ENCODE assay signal across 8 mouse cellular contexts in the genomic region with DNA sequence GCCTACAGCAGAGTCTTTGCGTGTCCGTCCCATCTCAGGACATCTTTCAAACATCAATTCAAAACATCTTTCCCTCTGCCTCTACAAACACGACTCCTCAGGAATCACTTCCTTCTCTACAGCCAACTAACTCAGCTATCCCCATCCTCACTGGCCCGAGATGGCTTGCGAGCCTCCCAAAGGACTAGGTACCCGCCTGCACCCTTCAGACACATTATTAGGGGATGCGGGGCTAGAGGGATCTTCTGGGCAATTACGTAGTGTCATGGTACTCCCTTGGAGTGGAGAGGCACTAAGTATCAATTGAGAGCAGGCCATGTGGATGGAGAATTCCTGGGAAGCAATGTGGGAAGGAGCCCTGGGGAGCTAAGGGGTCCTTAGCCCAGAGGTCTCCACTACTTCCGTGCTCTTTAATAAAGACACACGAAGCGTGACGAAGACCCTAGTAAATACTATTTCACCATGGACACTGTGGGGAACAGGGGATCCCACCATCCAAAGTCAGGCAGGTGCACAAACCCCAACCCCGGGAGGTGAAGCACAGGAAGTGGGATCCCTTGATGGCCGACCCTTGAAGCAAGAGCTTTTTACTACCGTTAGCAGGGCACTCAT. TPM values are rescaled to one million over a fixed set of nuclear protein-coding genes. Genes with fewer than 3 reads are reported as not detected.
A peak's percentile ranks its signal among the peaks of the same experiment; 100 is the strongest.
DNase-seq lines count a peak whose midpoint lies in the region; ATAC-seq and TF ChIP-seq lines count a peak whose summit lies in the region.

No protein-coding gene starts in this region.

- ATAC-seq in heart, embryonic 14.5 days (ENCODE audit: insufficient number of reproducible peaks, insufficient read depth, low FRiP score, low read depth): no peak
- ATAC-seq in forebrain, embryonic 16.5 days: no peak

- H3K4me3 ChIP-seq in heart, embryonic 14.5 days (ENCODE audit: control insufficient read depth in 1 of 2, insufficient read depth in 1 of 2, low read depth in 1 of 2, low read length in 2 of 2): peak overlapping the region; percentile 58 to 66
- H3K4me3 ChIP-seq in ES-Bruce4 (ENCODE audit: low read depth, low read length) (peak overlapping the region; percentile 74), macrophage (ENCODE audit: inconsistent target) (peak overlapping the region; percentile 95)
- peak overlapping the region; percentile 87 for H3K4me3 ChIP-seq in forebrain, embryonic 16.5 days (replicated peaks; ENCODE audit: low read length)

- peaks cover 5 to 12% of the 10 kb centered on the region in 2 experiments for H3K4me1 ChIP-seq in heart, embryonic 14.5 days (ENCODE audit: control insufficient read depth in 2 of 2, insufficient read depth in 2 of 2, low read length in 2 of 2)
- H3K4me1 ChIP-seq in ES-Bruce4 (ENCODE audit: control insufficient read depth, insufficient read depth, low read length): no peaks in the 10 kb centered on the region
- H3K4me1 ChIP-seq in forebrain, embryonic 16.5 days (replicated peaks; ENCODE audit: control insufficient read depth, insufficient read depth, low read length): peaks cover 27% of the 10 kb centered on the region

- TF ChIP-seq CTCF in ES-Bruce4 (IDR thresholded peaks at IDR 0.05; ENCODE audit: low read depth, low read length): no peak

- no peak for DNase-seq in heart, postnatal 14 days
- no peak for DNase-seq in cerebellum, adult 8-10 months
- no peak for DNase-seq in right cerebral cortex, adult 2 months (ENCODE audit: low spot score in 2 of 2)
- DNase-seq in thymus, postnatal 25 days: no peak

- peak overlapping the region in 1 of 2 experiments; percentile 35; a peak in 1 of 4 replicates for H3K27ac ChIP-seq in heart, embryonic 14.5 days (replicated peaks in 1 of 2; ENCODE audit: control insufficient read depth in 1 of 2, insufficient read depth in 1 of 2, low read depth in 2 of 2, low read length in 2 of 2)
- no peak overlapping the region for H3K27ac ChIP-seq in ES-Bruce4 (ENCODE audit: insufficient read depth, low read length)
- H3K27ac ChIP-seq in forebrain, embryonic 16.5 days (ENCODE audit: low read length): peak overlapping the region; percentile 83
- peak overlapping the region; percentile 97 for H3K27ac ChIP-seq in macrophage

- peak overlapping the region; percentile 77 for H3K4me2 ChIP-seq in heart, embryonic 14.5 days (ENCODE audit: low read length)
- peak overlapping the region; percentile 94 for H3K4me2 ChIP-seq in forebrain, embryonic 16.5 days (ENCODE audit: low read length)

- WGBS in heart, embryonic 14.5 days: 38% methylated on average over 15 of the region's 15 CpGs
- WGBS in forebrain, embryonic 16.5 days: 27% methylated on average over 15 of the region's 15 CpGs
- WGBS in macrophage (ENCODE audit: missing documents): 36% methylated on average over 15 of the region's 15 CpGs

- intact Hi-C loops in heart, postnatal 14 days (cut with DNase I): loop anchor here (2.0 to 5.0 kb wide), 2 partner anchors 17 to 109 kb away; no protein-coding TSS in a partner anchor

- H3K9me3 ChIP-seq in heart, embryonic 14.5 days (ENCODE audit: control insufficient read depth, low read length): no peaks in the 10 kb centered on the region
- no peaks in the 10 kb centered on the region for H3K9me3 ChIP-seq in ES-Bruce4 (replicated peaks; ENCODE audit: control insufficient read depth, insufficient read depth, low read length, poor library complexity, severe bottlenecking)
- no peaks in the 10 kb centered on the region for H3K9me3 ChIP-seq in forebrain, embryonic 16.5 days (ENCODE audit: control insufficient read depth, low read length)

- no peak for TF ChIP-seq EP300 in ES-Bruce4 (IDR thresholded peaks at IDR 0.05; ENCODE audit: insufficient read depth, low read depth, low read length)

- peaks cover 22% of the 10 kb centered on the region for H3K79me2 ChIP-seq in macrophage (ENCODE audit: inconsistent target)

- no peaks in the 10 kb centered on the region for H3K27me3 ChIP-seq in heart, embryonic 14.5 days (ENCODE audit: control insufficient read depth, insufficient read depth, low read length)
- H3K27me3 ChIP-seq in ES-Bruce4 (ENCODE audit: control insufficient read depth, insufficient read depth, low read length, poor library complexity, severe bottlenecking): no peaks in the 10 kb centered on the region
- H3K27me3 ChIP-seq in forebrain, embryonic 16.5 days (replicated peaks; ENCODE audit: control insufficient read depth, insufficient read depth, low read length): no peaks in the 10 kb centered on the region

- H3K9ac ChIP-seq in heart, embryonic 14.5 days (ENCODE audit: low read length): peak overlapping the region; percentile 81
- peak overlapping the region; percentile 78 for H3K9ac ChIP-seq in ES-Bruce4 (ENCODE audit: low read depth, poor library complexity, severe bottlenecking)
- H3K9ac ChIP-seq in forebrain, embryonic 16.5 days (replicated peaks; ENCODE audit: low read depth, low read length): peak overlapping the region; percentile 91

- TF ChIP-seq POLR2A in ES-Bruce4 (IDR thresholded peaks at IDR 0.05; ENCODE audit: insufficient read depth, low read length): no peak

- no peaks in the 10 kb centered on the region for H3K36me3 ChIP-seq in heart, embryonic 14.5 days (ENCODE audit: control insufficient read depth, insufficient read depth, low read length)
- H3K36me3 ChIP-seq in ES-Bruce4 (ENCODE audit: control insufficient read depth, insufficient read depth, low read length, poor library complexity, severe bottlenecking) (no peaks in the 10 kb centered on the region), macrophage (ENCODE audit: inconsistent target) (no peaks in the 10 kb centered on the region)
- H3K36me3 ChIP-seq in forebrain, embryonic 16.5 days (ENCODE audit: control insufficient read depth, insufficient read depth): no peaks in the 10 kb centered on the region

RNA-seq across cellular contexts. Expression of gene Cuedc2, which starts 0.7 kb away (rescaled TPM):
- polyA plus RNA-seq in heart, embryonic 14.5 days (2014; fragmentation: Nextera tagmentation; extraction: Ambion mirVana): 125 and 128 TPM in 2 replicates
- 10 to 100 TPM; 88.0 to 89.6 TPM for total RNA-seq in heart, postnatal 14 days (2021)
- polyA plus RNA-seq in ES-Bruce4 (2011; ENCODE audit: insufficient read depth, insufficient read length, low read depth, missing spikeins): 65.5 and 78.3 TPM in 2 replicates
- polyA plus RNA-seq in forebrain, embryonic 16.5 days (2015; fragmentation: Nextera tagmentation; extraction: Ambion mirVana): 375 and 392 TPM in 2 replicates
- total RNA-seq in macrophage (2018; cell fraction: chromatin; rRNA removed): 100 to 1,000 TPM in 4 of 26 experiments, 10 to 100 TPM in 22; 19.6 to 148 (median 75.5) TPM
- total RNA-seq in macrophage (2018; cell fraction: cytosol; rRNA removed): 100 to 1,000 TPM in 19 of 26 experiments, 10 to 100 TPM in 7; 86.3 to 159 (median 111) TPM
- 100 to 1,000 TPM in 5 of 26 experiments, 10 to 100 TPM in 21; 42.6 to 129 (median 72.4) TPM for total RNA-seq in macrophage (2018; cell fraction: nucleus; rRNA removed)
- 107 to 134 TPM (median 122 TPM) in 3 replicates for polyA plus RNA-seq in macrophage (2018)

RNA-seq across cellular contexts. Expression of gene Mfsd13a, which starts 3.1 kb away (rescaled TPM):
- 4.4 and 6.4 TPM in 2 replicates for polyA plus RNA-seq in heart, embryonic 14.5 days (2014; fragmentation: Nextera tagmentation; extraction: Ambion mirVana)
- total RNA-seq in heart, postnatal 14 days (2021): 1 to 10 TPM; 2.9 to 3.6 TPM
- polyA plus RNA-seq in ES-Bruce4 (2011; ENCODE audit: insufficient read depth, insufficient read length, low read depth, missing spikeins): 47.5 and 51.2 TPM in 2 replicates
- 12.2 and 12.3 TPM in 2 replicates for polyA plus RNA-seq in forebrain, embryonic 16.5 days (2015; fragmentation: Nextera tagmentation; extraction: Ambion mirVana)
- total RNA-seq in macrophage (2018; cell fraction: chromatin; rRNA removed): 10 to 100 TPM in 9 of 26 experiments, 1 to 10 TPM in 17; 3.6 to 15.7 (median 8.5) TPM
- total RNA-seq in macrophage (2018; cell fraction: cytosol; rRNA removed): 10 to 100 TPM; 15.4 to 33.3 (median 24.1) TPM
- total RNA-seq in macrophage (2018; cell fraction: nucleus; rRNA removed): 10 to 100 TPM in 24 of 26 experiments, 1 to 10 TPM in 2; 9.4 to 52.4 (median 17.7) TPM
- 15.2 to 23.8 TPM (median 20.1 TPM) in 3 replicates for polyA plus RNA-seq in macrophage (2018)

RNA-seq across cellular contexts. Expression of gene Fbxl15, which starts 9.8 kb away (rescaled TPM):
- 10.4 and 11.8 TPM in 2 replicates for polyA plus RNA-seq in heart, embryonic 14.5 days (2014; fragmentation: Nextera tagmentation; extraction: Ambion mirVana)
- 1 to 10 TPM; 5.5 to 6.9 TPM for total RNA-seq in heart, postnatal 14 days (2021)
- polyA plus RNA-seq in ES-Bruce4 (2011; ENCODE audit: insufficient read depth, insufficient read length, low read depth, missing spikeins) (1.1 TPM in 2 replicates), macrophage (2018) (1.1 to 6.6 TPM (median 6.4 TPM) in 3 replicates)
- 40.1 and 44.2 TPM in 2 replicates for polyA plus RNA-seq in forebrain, embryonic 16.5 days (2015; fragmentation: Nextera tagmentation; extraction: Ambion mirVana)
- total RNA-seq in macrophage (2018; cell fraction: chromatin; rRNA removed): 1 to 10 TPM in 25 of 26 experiments, under 1 TPM in 1; 0.69 to 7.2 (median 3.3) TPM
- total RNA-seq in macrophage (2018; cell fraction: cytosol; rRNA removed): 1 to 10 TPM; 4.4 to 9.7 (median 6.5) TPM
- total RNA-seq in macrophage (2018; cell fraction: nucleus; rRNA removed): 1 to 10 TPM; 1.3 to 8.8 (median 4.4) TPM

RNA-seq across cellular contexts. Expression of gene Psd, which starts 10.9 kb away (rescaled TPM):
- polyA plus RNA-seq in heart, embryonic 14.5 days (2014; fragmentation: Nextera tagmentation; extraction: Ambion mirVana): 6.0 and 7.4 TPM in 2 replicates
- 1 to 10 TPM; 1.7 to 1.9 TPM for total RNA-seq in heart, postnatal 14 days (2021)
- 1.4 and 2.0 TPM in 2 replicates for polyA plus RNA-seq in ES-Bruce4 (2011; ENCODE audit: insufficient read depth, insufficient read length, low read depth, missing spikeins)
- 74.1 and 89.8 TPM in 2 replicates for polyA plus RNA-seq in forebrain, embryonic 16.5 days (2015; fragmentation: Nextera tagmentation; extraction: Ambion mirVana)
- 1 to 10 TPM in 16 of 26 experiments, under 1 TPM in 10; 0.41 to 3.9 (median 1.1) TPM for total RNA-seq in macrophage (2018; cell fraction: chromatin; rRNA removed)
- total RNA-seq in macrophage (2018; cell fraction: cytosol; rRNA removed): under 1 TPM in 18 of 26 experiments, not detected in 8; 0.03 to 0.62 (median 0.11) TPM
- total RNA-seq in macrophage (2018; cell fraction: nucleus; rRNA removed): 1 to 10 TPM in 10 of 26 experiments, under 1 TPM in 12, not detected in 4; 0.28 to 2.7 (median 0.93) TPM
- polyA plus RNA-seq in macrophage (2018): 0.13 to 0.33 TPM in 2 of 3 replicates, not detected in the other

RNA-seq across cellular contexts. Expression of gene 2310034G01Rik, which starts 12.3 kb away (rescaled TPM):
- 0.62 and 1.8 TPM in 2 replicates for polyA plus RNA-seq in heart, embryonic 14.5 days (2014; fragmentation: Nextera tagmentation; extraction: Ambion mirVana)
- under 1 TPM; 0.22 to 0.48 TPM for total RNA-seq in heart, postnatal 14 days (2021)
- polyA plus RNA-seq in ES-Bruce4 (2011; ENCODE audit: insufficient read depth, insufficient read length, low read depth, missing spikeins) (0.43 TPM in 1 of 2 replicates, not detected in the other), macrophage (2018) (0.17 to 0.31 TPM (median 0.27 TPM) in 3 replicates)
- 2.1 and 3.0 TPM in 2 replicates for polyA plus RNA-seq in forebrain, embryonic 16.5 days (2015; fragmentation: Nextera tagmentation; extraction: Ambion mirVana)
- 1 to 10 TPM in 1 of 26 experiments, under 1 TPM in 2, not detected in 23; 0.33 to 1.7 (median 0.75) TPM for total RNA-seq in macrophage (2018; cell fraction: chromatin; rRNA removed)
- total RNA-seq in macrophage (2018; cell fraction: cytosol; rRNA removed): under 1 TPM in 22 of 26 experiments, not detected in 4; 0.07 to 0.54 (median 0.21) TPM
- total RNA-seq in macrophage (2018; cell fraction: nucleus; rRNA removed): 1 to 10 TPM in 1 of 26 experiments, under 1 TPM in 6, not detected in 19; 0.29 to 1.2 (median 0.48) TPM
